Mouse (Mus musculus) myocyte (in vitro differentiated cells): ENCODE measurements around the gene Otx1.

ENCODE experiments used
- CEBPB ChIP-seq: IDR thresholded peaks from 2 replicates; pipeline ENCODE4 v1.6.1; 2011; ENCODE audit warnings: mild to moderate bottlenecking, moderate library complexity; ENCODE audit not compliant: poor library complexity, insufficient read depth, severe bottlenecking
- E2F4 ChIP-seq: IDR thresholded peaks from one replicate; pipeline ENCODE4 v1.6.1; 2011; ENCODE audit warnings: mild to moderate bottlenecking, control low read depth, moderate library complexity; ENCODE audit not compliant: insufficient read depth
- MYOD1 ChIP-seq, 3 experiments: IDR thresholded peaks; one replicate each; pipeline ENCODE4 v1.6.1; 2011; ENCODE audit warnings: control low read depth in 2 of 3, low read depth in 2 of 3, mild to moderate bottlenecking in 2 of 3, moderate library complexity in 1 of 3; ENCODE audit not compliant: insufficient read length in 2 of 3, control insufficient read depth in 1 of 3
- MYOG ChIP-seq, 3 experiments: IDR thresholded peaks; one replicate each; pipeline ENCODE4 v1.6.1; 2011; ENCODE audit warnings: control low read depth in 2 of 3, low read depth in 2 of 3, mild to moderate bottlenecking in 2 of 3; ENCODE audit not compliant: insufficient read length in 2 of 3, control insufficient read depth in 1 of 3, insufficient read depth in 1 of 3
- POLR2A ChIP-seq: IDR thresholded peaks from one replicate; pipeline ENCODE4 v1.6.1; 2011; ENCODE audit warnings: low read depth, mild to moderate bottlenecking, control low read depth, moderate library complexity; ENCODE audit not compliant: insufficient read length
- POLR2AphosphoS2 ChIP-seq: IDR thresholded peaks from one replicate; pipeline ENCODE4 v1.6.1; 2011; ENCODE audit warnings: low read depth, control low read depth; ENCODE audit not compliant: insufficient read length
- SRF ChIP-seq: IDR thresholded peaks from one replicate; pipeline ENCODE4 v1.6.1; 2011; ENCODE audit warnings: low read depth; ENCODE audit not compliant: control insufficient read depth, insufficient read length
- TCF12 ChIP-seq: IDR thresholded peaks from one replicate; pipeline ENCODE4 v1.6.1; 2011; ENCODE audit warnings: mild to moderate bottlenecking, control low read depth; ENCODE audit not compliant: poor library complexity, insufficient read depth, severe bottlenecking
- TCF3 ChIP-seq: IDR thresholded peaks from one replicate; pipeline ENCODE4 v1.6.1; 2011; ENCODE audit warnings: low read depth, control low read depth; ENCODE audit not compliant: insufficient read length
- USF1 ChIP-seq: IDR thresholded peaks from one replicate; pipeline ENCODE4 v1.6.1; 2011; ENCODE audit warnings: low read depth, mild to moderate bottlenecking, control low read depth, moderate library complexity

- TF ChIP-seq MYOD1 (IDR thresholded peaks at IDR 0.05; ENCODE audit: control insufficient read depth in 1 of 3, insufficient read length in 2 of 3, low read depth in 2 of 3) (peak; percentile 52 to 97 (median 96)), USF1 (no peak), TCF12 (peak; percentile 78), POLR2A (no peak), POLR2AphosphoS2 (no peak), CEBPB (peak; percentile 93), E2F4 (no peak), SRF (no peak), MYOG (IDR thresholded peaks at IDR 0.05; ENCODE audit: control insufficient read depth in 1 of 3, insufficient read depth in 1 of 3, insufficient read length in 2 of 3, low read depth in 2 of 3) (peak in 2 of 3 experiments; percentile 27 to 71), TCF3 (peak; percentile 78)
These were observed 29.1 kb downstream of the Otx1 start for GRCm38 (mm10) chr11:21973597-21973996.
